In genomic region chr6:31053003-31053402, GRCm38 (mm10) we compare ENCODE assay signal across 16 mouse cellular contexts.
DNase-seq lines count a peak whose midpoint lies in the region.
"Had no signal": no experiment of that assay in that cellular context is flagged by ENCODE, and none has a peak within 500 bp of the region (broad histone marks: within the 10 kb centered on the region; RNA-seq: fewer than 3 reads in every experiment).

No protein-coding gene starts in this region.

- WGBS in limb, embryonic 10.5 days = 14% methylated on average over 8 of the region's 8 CpGs

- peak; percentile 43 for DNase-seq in adrenal gland, postnatal 10 days
- no peak for DNase-seq in adrenal gland, adult 18-20 months (ENCODE audit: low spot score in 2 of 2)
- DNase-seq in kidney, postnatal 10 days = peak; percentile 57
- no peak for DNase-seq in kidney, adult 11 months
- peak; percentile 80 for DNase-seq in ZHBTc4 (ENCODE audit: low read depth, low spot score)
- peak; percentile 46 for DNase-seq in limb, embryonic 10.5 days (ENCODE audit: low spot score)
- DNase-seq in gastrocnemius, postnatal 14 days = no peak
- DNase-seq in spleen, postnatal 10 days (ENCODE audit: low spot score in 2 of 2) = no peak
- DNase-seq: adrenal gland, adult 2 months; heart, postnatal 36 days; kidney, adult 9 months; thymus, postnatal 25 days had no signal

- no peaks in the 10 kb centered on the region for H3K9me3 ChIP-seq in limb, embryonic 10.5 days (replicated peaks)
- H3K9me3 ChIP-seq: embryonic facial prominence, embryonic 12.5 days; forebrain, embryonic 12.5 days; limb, embryonic 15.5 days had no signal

- H3K4me1 ChIP-seq in limb, embryonic 10.5 days = 0 out of 2 replicates have a peak, but pooled peaks cover 2% of the 10 kb centered on the region
- H3K4me1 ChIP-seq: embryonic facial prominence, embryonic 12.5 days; limb, embryonic 15.5 days had no signal

- H3K27me3 ChIP-seq in limb, embryonic 10.5 days (ENCODE audit: low read depth, poor library complexity, severe bottlenecking) = no peaks in the 10 kb centered on the region
- H3K27me3 ChIP-seq: embryonic facial prominence, embryonic 12.5 days; forebrain, embryonic 12.5 days; limb, embryonic 15.5 days had no signal

- no peak overlapping the region for H3K27ac ChIP-seq in limb, embryonic 10.5 days
- H3K27ac ChIP-seq: embryonic facial prominence, embryonic 12.5 days; forebrain, embryonic 12.5 days; limb, embryonic 15.5 days; macrophage had no signal

- no peaks in the 10 kb centered on the region for H3K36me3 ChIP-seq in limb, embryonic 10.5 days
- H3K36me3 ChIP-seq: embryonic facial prominence, embryonic 12.5 days; forebrain, embryonic 12.5 days; limb, embryonic 15.5 days had no signal

- no peak overlapping the region for H3K4me3 ChIP-seq in limb, embryonic 10.5 days
- H3K4me3 ChIP-seq: embryonic facial prominence, embryonic 12.5 days; forebrain, embryonic 12.5 days; limb, embryonic 15.5 days had no signal

- intact Hi-C loops in gastrocnemius, postnatal 14 days (cut with DNase I; ENCODE audit: low total_unique reads) = no loop called here

Comparison
In these comparisons a context has a peak if more than half of its experiments do, and no peak if none do; other contexts are left out.
1. DNase-seq: peak in adrenal gland, postnatal 10 days (single experiment), kidney, postnatal 10 days (single experiment), ZHBTc4 (single experiment) and limb, embryonic 10.5 days (single experiment); none in adrenal gland, adult 18-20 months (0 of 2), kidney, adult 11 months (single experiment), gastrocnemius, postnatal 14 days (single experiment) and spleen, postnatal 10 days (0 of 2).